Mouse (Mus musculus) bone marrow, adult 2 months (tissue): ENCODE measurements around the gene Dlx3.

Experiments
- CTCF ChIP-seq: fragments of 200-500 bp; IDR thresholded peaks from 2 replicates; pipeline ENCODE4 v1.5.1; 2011; ENCODE audit warnings: low read length, control low read depth; ENCODE audit not compliant: control insufficient read depth, insufficient read depth
- POLR2A ChIP-seq: fragments of 200-500 bp; IDR thresholded peaks from 2 replicates; pipeline ENCODE4 v1.6.1; 2011; ENCODE audit warnings: low read depth, mild to moderate bottlenecking, control low read depth, low read length, borderline replicate concordance; ENCODE audit not compliant: control insufficient read depth

DNA sequence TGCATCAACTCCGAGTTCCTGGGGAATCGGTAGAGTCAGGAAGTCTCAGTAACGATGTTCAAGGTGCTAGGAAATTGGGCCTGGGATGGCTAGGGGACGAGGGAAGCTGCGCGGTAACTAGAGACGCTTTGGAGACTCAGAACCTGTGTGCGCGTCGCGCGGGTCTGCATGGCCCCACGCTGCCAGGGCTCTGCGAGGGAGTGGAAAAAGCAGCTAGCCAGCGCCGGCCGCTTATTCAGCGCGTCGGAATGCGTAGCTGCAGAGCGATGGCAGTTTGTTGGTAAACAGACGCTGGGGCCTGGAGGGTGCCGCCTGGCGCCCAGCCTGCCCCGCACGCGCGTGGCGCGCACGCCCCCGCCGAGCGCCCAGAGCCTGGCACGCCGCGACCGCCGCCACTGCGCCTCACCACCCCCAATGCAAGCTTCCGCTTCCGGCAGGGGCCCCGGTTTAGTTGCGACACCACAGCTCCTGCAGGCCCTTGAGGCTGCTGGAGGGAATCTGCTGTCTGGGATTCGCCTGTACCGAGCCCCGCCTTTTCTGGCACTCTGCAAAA lies 26.0 kb downstream of the Dlx3 start, which contains the start of gene Dlx4:
- TF ChIP-seq CTCF (no peak), POLR2A (no peak)
